Mouse (Mus musculus) testis, adult 2 months (tissue): ENCODE measurements around the gene Gm20388.

Experiments
- CTCF ChIP-seq: fragments of 200-500 bp; IDR thresholded peaks from 2 replicates; pipeline ENCODE4 v1.5.1; 2012; ENCODE audit warnings: low read depth, mild to moderate bottlenecking, inconsistent platforms, low read length, moderate library complexity; ENCODE audit not compliant: control insufficient read depth, insufficient read depth, insufficient replicate concordance
- POLR2A ChIP-seq: fragments of 200-500 bp; IDR thresholded peaks from 2 replicates; pipeline ENCODE4 v1.6.1; 2012; ENCODE audit warnings: low read depth, mild to moderate bottlenecking, inconsistent platforms, low read length, moderate library complexity; ENCODE audit not compliant: control insufficient read depth

DNA sequence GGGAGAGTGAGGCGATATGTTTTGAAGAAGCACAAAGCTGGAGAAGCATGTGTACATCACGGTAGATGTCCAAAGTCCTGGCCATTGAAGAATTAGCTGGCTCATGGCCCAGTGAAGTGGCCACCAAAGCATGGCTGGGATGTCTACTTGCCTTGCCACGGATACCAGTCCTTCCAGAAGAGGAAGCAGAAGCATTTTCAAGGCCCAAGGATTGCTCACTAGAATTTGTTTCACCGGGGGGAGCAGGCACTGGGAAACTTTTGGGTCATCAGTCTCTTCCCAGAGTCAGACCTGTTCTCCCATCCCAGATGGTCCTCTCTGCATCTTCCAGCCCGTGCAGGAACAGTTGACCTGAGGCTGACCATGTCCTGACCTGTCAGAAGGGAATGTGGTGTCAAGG is 4235.6 kb downstream of the Gm20388 start:
- TF ChIP-seq CTCF (no peak), POLR2A (no peak)
